Mouse (Mus musculus) kidney, adult 2 months (tissue): ENCODE measurements at regions not wholly inside any gene's neighbourhood (a gene's known extent, or its start where the extent isn't known, plus 50 kb on each side); places are given as distances from the start of the nearest gene placed in this dataset.
A peak's percentile ranks its signal among the peaks of the same experiment; 100 is the strongest.

Source experiments
- DNase-seq: peaks from one replicate; pipeline ENCODE4 v3.0.0; 2021
- H3K27ac ChIP-seq: fragments of 200-500 bp; 2 replicates; pipeline ENCODE4 v1.5.1; 2012; ENCODE audit warnings: low read depth, low read length, control low read depth, inconsistent platforms; ENCODE audit not compliant: insufficient read depth
- H3K27me3 ChIP-seq: fragments of 200-500 bp; replicated peaks from 2 replicates; pipeline ENCODE4 v1.6.1; 2012; ENCODE audit warnings: mild to moderate bottlenecking, moderate library complexity, low read length, inconsistent platforms; ENCODE audit not compliant: control insufficient read depth, insufficient read depth
- H3K36me3 ChIP-seq: fragments of 200-500 bp; 2 replicates; pipeline ENCODE4 v1.6.1; 2012; ENCODE audit warnings: mild to moderate bottlenecking, moderate library complexity, low read length, inconsistent platforms; ENCODE audit not compliant: control insufficient read depth, insufficient read depth
- H3K4me1 ChIP-seq: fragments of 200-500 bp; 2 replicates; pipeline ENCODE4 v1.6.1; 2011; ENCODE audit warnings: low read length; ENCODE audit not compliant: control insufficient read depth, insufficient read depth
- H3K4me3 ChIP-seq: fragments of 200-500 bp; 2 replicates; pipeline ENCODE4 v1.5.1; 2011; ENCODE audit warnings: mild to moderate bottlenecking, low read depth, low read length, control low read depth; ENCODE audit not compliant: insufficient read depth
- CTCF ChIP-seq: fragments of 200-500 bp; conservative IDR thresholded peaks from 2 replicates; pipeline ENCODE4 v1.5.1; 2011; ENCODE audit warnings: low read depth, mild to moderate bottlenecking, control low read depth, low read length, moderate library complexity, mixed read lengths; ENCODE audit not compliant: insufficient read depth, insufficient read length
- POLR2A ChIP-seq: fragments of 200-500 bp; IDR thresholded peaks from one replicate; pipeline ENCODE4 v1.6.1; 2011; ENCODE audit warnings: low read depth, low read length, control low read depth
- WGBS: fragments of 180-500 bp; shearing (Covaris S2); methylation state at CpG from one replicate; pipeline ENCODE4 v1.1.7; 2018; 5-methylcytosine and 5-hydroxymethylcytosine counted together

- Histone ChIP-seq H3K36me3 (no peaks in the 10 kb centered on the region), H3K4me1 (no peaks in the 10 kb centered on the region), H3K27ac (no peak overlapping the region), H3K4me3 (no peak overlapping the region), H3K27me3 (no peaks in the 10 kb centered on the region)
- TF ChIP-seq CTCF: no peak
- TF ChIP-seq POLR2A: no peak
- no peak for DNase-seq
Measured at GRCm38 (mm10) chr14:17234898-17235297, 415.9 kb upstream of the Rarb start.

- no peak overlapping the region for H3K4me3 ChIP-seq
- WGBS: 84% methylated on average over 2 of the region's 2 CpGs
Measured at GRCm38 (mm10) chr14:17211502-17211901, 392.5 kb upstream of the Rarb start.

GRCm38 (mm10) chr14:17205691-17206090, 386.7 kb upstream of the Rarb start:
- TF ChIP-seq CTCF (no peak), POLR2A (no peak)
- Histone ChIP-seq H3K4me1 (no peaks in the 10 kb centered on the region), H3K27me3 (no peaks in the 10 kb centered on the region), H3K4me3 (no peak overlapping the region), H3K36me3 (no peaks in the 10 kb centered on the region), H3K27ac (no peak overlapping the region)
- no peak for DNase-seq
- WGBS: 79% methylated on average over 1 of the region's 1 CpGs

More at GRCm38 (mm10) chr14:17211502-17211901, 392.5 kb upstream of the Rarb start:
- H3K4me1 ChIP-seq: no peaks in the 10 kb centered on the region
- no peaks in the 10 kb centered on the region for H3K36me3 ChIP-seq
- H3K27ac ChIP-seq: no peak overlapping the region
- TF ChIP-seq POLR2A (no peak), CTCF (no peak)
- H3K27me3 ChIP-seq: no peaks in the 10 kb centered on the region
- DNase-seq: no peak

- no peaks in the 10 kb centered on the region for H3K36me3 ChIP-seq
- TF ChIP-seq CTCF (no peak), POLR2A (no peak)
- no peak overlapping the region for H3K27ac ChIP-seq
- H3K27me3 ChIP-seq: no peaks in the 10 kb centered on the region
- H3K4me1 ChIP-seq: no peaks in the 10 kb centered on the region
- WGBS: 36% methylated on average over 1 of the region's 1 CpGs
- no peak for DNase-seq
- no peak overlapping the region for H3K4me3 ChIP-seq
Measured at GRCm38 (mm10) chr14:17203251-17204015, 384.5 kb upstream of the Rarb start.

- TF ChIP-seq CTCF (no peak), POLR2A (no peak)
- DNase-seq: no peak
- WGBS: 64% methylated on average over 2 of the region's 2 CpGs
- H3K27ac ChIP-seq: no peak overlapping the region
- no peak overlapping the region for H3K4me3 ChIP-seq
- H3K36me3 ChIP-seq: no peaks in the 10 kb centered on the region
- H3K4me1 ChIP-seq: no peaks in the 10 kb centered on the region
- H3K27me3 ChIP-seq: no peaks in the 10 kb centered on the region
Measured at GRCm38 (mm10) chr14:17192953-17193352, 374.0 kb upstream of the Rarb start.

- no peak overlapping the region for H3K4me3 ChIP-seq
Measured at GRCm38 (mm10) chr14:17173218-17173617, 354.3 kb upstream of the Rarb start.

GRCm38 (mm10) chr14:17172330-17173110, 353.6 kb upstream of the Rarb start:
- H3K27ac ChIP-seq: no peak overlapping the region
- 1% methylated on average over 35 of the region's 35 CpGs for WGBS
- H3K36me3 ChIP-seq: no peaks in the 10 kb centered on the region
- DNase-seq: peak; percentile 65
- H3K4me3 ChIP-seq: peak overlapping the region; percentile 35
- 0 out of 2 replicates have a peak, but pooled peaks cover 4% of the 10 kb centered on the region for H3K4me1 ChIP-seq
- H3K27me3 ChIP-seq: no peaks in the 10 kb centered on the region
- TF ChIP-seq CTCF (no peak), POLR2A (no peak)

More at GRCm38 (mm10) chr14:17173218-17173617, 354.3 kb upstream of the Rarb start:
- Histone ChIP-seq H3K4me1 (0 out of 2 replicates have a peak, but pooled peaks cover 4% of the 10 kb centered on the region), H3K36me3 (no peaks in the 10 kb centered on the region), H3K27ac (no peak overlapping the region), H3K27me3 (no peaks in the 10 kb centered on the region)
- TF ChIP-seq CTCF: no peak
- TF ChIP-seq POLR2A: no peak
- 16% methylated on average over 7 of the region's 7 CpGs for WGBS
- no peak for DNase-seq
